Mouse (Mus musculus): ENCODE results near the gene Caln1. TPM values are rescaled to one million over a fixed set of nuclear protein-coding genes. Genes with fewer than 3 reads are reported as not detected.

Gene Caln1
- polyA plus RNA-seq, 1 experiment from 2014 or later: 32.7 TPM

DNA sequence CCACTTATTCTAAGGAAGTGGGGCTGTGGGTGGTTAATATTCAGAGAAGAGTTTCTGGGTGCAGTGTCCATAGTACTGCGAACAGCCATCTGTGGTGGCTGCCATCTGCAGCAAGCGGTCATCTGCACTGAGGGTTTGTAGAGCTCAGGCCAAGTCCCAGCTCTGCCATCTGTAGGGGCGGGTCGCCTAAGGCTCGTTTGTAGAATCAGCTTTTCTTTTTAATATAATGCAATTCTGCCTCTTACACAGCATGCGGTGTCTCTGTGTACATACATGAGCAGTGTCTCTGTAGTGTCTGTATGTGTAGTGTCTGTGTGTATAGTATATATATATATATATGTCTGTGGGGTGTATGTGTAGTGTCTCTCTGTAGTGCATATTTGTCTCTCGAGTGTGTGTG is 35.7 kb upstream of the Caln1 start:
- H3K9me3 ChIP-seq (replicated peaks; ENCODE audit: control insufficient read depth, low read length, poor library complexity, severe bottlenecking): no peaks in the 10 kb centered on the region
- 77% methylated on average over 7 of the region's 7 CpGs for WGBS
- no peak overlapping the region for H3K4me3 ChIP-seq (ENCODE audit: low read depth, low read length)
- peaks cover 12% of the 10 kb centered on the region; the same call in 1 of the 2 replicates for H3K36me3 ChIP-seq (ENCODE audit: control insufficient read depth, insufficient read depth, low read length)
- no peak overlapping the region for H3K27ac ChIP-seq (ENCODE audit: low read length)
- H3K27me3 ChIP-seq (ENCODE audit: control insufficient read depth, insufficient read depth, low read depth, low read length): no peaks in the 10 kb centered on the region
- H3K4me1 ChIP-seq (ENCODE audit: control insufficient read depth, insufficient read depth, low read length): 0 out of 2 replicates have a peak, but pooled peaks cover 2% of the 10 kb centered on the region
- no peak for ATAC-seq
- H3K9ac ChIP-seq (ENCODE audit: low read depth, low read length): no peak overlapping the region
- H3K4me2 ChIP-seq (ENCODE audit: low read length): no peak overlapping the region

DNA sequence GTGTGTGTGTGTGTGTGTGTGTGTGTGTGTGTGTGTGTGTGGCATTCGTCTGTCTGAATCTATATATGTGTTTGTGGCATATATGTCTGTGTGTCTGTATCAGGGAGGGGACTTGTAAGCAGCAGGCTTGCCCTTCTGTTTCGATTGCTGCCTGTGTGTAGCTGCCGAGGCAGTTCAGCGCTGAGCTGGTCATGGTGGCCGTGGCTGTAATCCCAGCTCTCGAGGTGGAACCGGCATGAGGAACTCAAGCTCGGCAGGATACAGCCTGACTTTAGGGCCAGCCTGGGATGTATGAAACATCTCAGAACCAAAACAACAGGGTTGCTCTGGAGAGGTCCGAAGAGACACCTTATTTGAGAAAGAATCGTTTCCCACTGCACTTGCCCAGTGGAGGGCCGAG is 35.3 kb upstream of the Caln1 start:
- no peak for ATAC-seq
- H3K4me1 ChIP-seq (ENCODE audit: control insufficient read depth, insufficient read depth, low read length): 0 out of 2 replicates have a peak, but pooled peaks cover 2% of the 10 kb centered on the region
- peaks cover 12% of the 10 kb centered on the region; the same call in 1 of the 2 replicates for H3K36me3 ChIP-seq (ENCODE audit: control insufficient read depth, insufficient read depth, low read length)
- whole genome bisulfite sequencing: 92% methylated on average over 11 of the region's 11 CpGs
- H3K9me3 ChIP-seq (replicated peaks; ENCODE audit: control insufficient read depth, low read length, poor library complexity, severe bottlenecking): no peaks in the 10 kb centered on the region
- H3K27ac ChIP-seq (ENCODE audit: low read length): no peak overlapping the region
- H3K27me3 ChIP-seq (ENCODE audit: control insufficient read depth, insufficient read depth, low read depth, low read length): no peaks in the 10 kb centered on the region
- no peak overlapping the region for H3K4me2 ChIP-seq (ENCODE audit: low read length)
- H3K4me3 ChIP-seq (ENCODE audit: low read depth, low read length): no peak overlapping the region
- no peak overlapping the region for H3K9ac ChIP-seq (ENCODE audit: low read depth, low read length)

DNA sequence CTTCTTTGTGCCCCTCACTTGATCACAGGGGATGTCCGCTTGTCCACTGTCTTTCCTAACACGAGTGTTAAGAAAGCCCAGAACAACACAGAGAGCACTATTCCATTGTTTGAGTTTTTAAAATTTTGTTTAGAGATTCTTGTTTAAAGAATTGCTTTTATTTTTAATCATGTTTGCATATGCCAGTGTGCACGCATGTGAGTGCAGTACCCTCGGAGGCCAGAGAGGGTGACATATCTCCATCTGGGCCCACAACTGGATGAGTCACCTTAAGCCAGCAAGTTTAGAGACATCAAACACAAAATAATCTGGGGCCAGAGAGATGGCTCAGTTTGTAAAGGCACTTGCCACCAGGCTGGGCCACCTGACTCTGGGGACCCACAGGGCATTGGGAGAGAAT is 33.8 kb upstream of the Caln1 start:
- ATAC-seq: no peak
- Histone ChIP-seq H3K4me3 (ENCODE audit: low read depth, low read length) (no peak overlapping the region), H3K27me3 (ENCODE audit: control insufficient read depth, insufficient read depth, low read depth, low read length) (no peaks in the 10 kb centered on the region), H3K36me3 (ENCODE audit: control insufficient read depth, insufficient read depth, low read length) (peaks cover 12% of the 10 kb centered on the region; the same call in 1 of the 2 replicates), H3K9ac (ENCODE audit: low read depth, low read length) (no peak overlapping the region), H3K4me2 (ENCODE audit: low read length) (no peak overlapping the region), H3K9me3 (replicated peaks; ENCODE audit: control insufficient read depth, low read length, poor library complexity, severe bottlenecking) (no peaks in the 10 kb centered on the region), H3K27ac (ENCODE audit: low read length) (no peak overlapping the region), H3K4me1 (ENCODE audit: control insufficient read depth, insufficient read depth, low read length) (0 out of 2 replicates have a peak, but pooled peaks cover 2% of the 10 kb centered on the region)
- WGBS: 98% methylated on average over 4 of the region's 4 CpGs

DNA sequence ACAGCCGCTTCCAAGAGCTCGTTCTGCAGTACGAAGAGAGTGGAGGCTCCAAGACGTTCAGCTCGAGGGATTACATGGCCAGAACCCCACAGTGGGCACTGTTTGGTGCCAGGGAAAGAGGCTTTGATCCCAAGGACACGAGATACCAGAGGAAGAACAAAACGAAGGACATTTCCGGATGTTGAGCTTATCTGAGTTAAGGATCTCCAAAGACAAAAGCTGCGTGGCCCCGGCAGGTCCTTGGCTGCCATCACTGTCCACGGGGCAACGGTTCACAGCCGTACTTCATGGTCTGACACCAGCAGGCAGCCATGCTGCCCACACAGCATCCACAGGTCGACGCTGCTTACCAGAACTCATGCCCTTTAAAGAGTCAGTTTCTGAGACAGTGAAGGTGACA is 28.6 kb upstream of the Caln1 start:
- Histone ChIP-seq H3K4me1 (ENCODE audit: control insufficient read depth, insufficient read depth, low read length) (no peaks in the 10 kb centered on the region), H3K9ac (ENCODE audit: low read depth, low read length) (no peak overlapping the region), H3K27ac (ENCODE audit: low read length) (no peak overlapping the region), H3K4me3 (ENCODE audit: low read depth, low read length) (no peak overlapping the region), H3K9me3 (replicated peaks; ENCODE audit: control insufficient read depth, low read length, poor library complexity, severe bottlenecking) (no peaks in the 10 kb centered on the region), H3K36me3 (ENCODE audit: control insufficient read depth, insufficient read depth, low read length) (peaks cover 17% of the 10 kb centered on the region), H3K4me2 (ENCODE audit: low read length) (no peak overlapping the region), H3K27me3 (ENCODE audit: control insufficient read depth, insufficient read depth, low read depth, low read length) (no peaks in the 10 kb centered on the region)
- WGBS: 93% methylated on average over 15 of the region's 15 CpGs
- no peak for ATAC-seq

DNA sequence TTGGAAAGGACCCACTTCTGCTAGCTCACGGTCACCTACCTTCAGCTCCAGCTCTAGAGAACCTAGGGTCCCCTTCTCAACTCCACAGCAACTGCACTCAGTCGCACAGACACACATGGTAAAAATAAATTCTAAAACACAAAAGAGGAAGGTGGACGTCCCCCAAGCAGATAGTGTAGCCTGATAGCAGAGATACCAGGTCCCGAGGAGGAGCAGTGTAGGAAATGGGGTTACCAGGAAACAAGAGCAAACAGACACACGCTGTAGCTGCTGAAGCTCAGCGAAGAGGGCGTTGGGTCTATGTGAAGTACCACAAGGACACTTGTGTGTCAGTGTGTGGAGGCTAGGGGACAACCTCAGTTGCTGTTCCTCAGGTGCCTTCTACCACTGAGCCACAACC is 24.3 kb upstream of the Caln1 start:
- no peaks in the 10 kb centered on the region for H3K9me3 ChIP-seq (replicated peaks; ENCODE audit: control insufficient read depth, low read length, poor library complexity, severe bottlenecking)
- H3K27me3 ChIP-seq (ENCODE audit: control insufficient read depth, insufficient read depth, low read depth, low read length): no peaks in the 10 kb centered on the region
- no peak overlapping the region for H3K4me2 ChIP-seq (ENCODE audit: low read length)
- H3K4me1 ChIP-seq (ENCODE audit: control insufficient read depth, insufficient read depth, low read length): no peaks in the 10 kb centered on the region
- no peak overlapping the region for H3K4me3 ChIP-seq (ENCODE audit: low read depth, low read length)
- no peak for ATAC-seq
- WGBS: 94% methylated on average over 7 of the region's 7 CpGs
- H3K27ac ChIP-seq (ENCODE audit: low read length): no peak overlapping the region
- H3K9ac ChIP-seq (ENCODE audit: low read depth, low read length): no peak overlapping the region
- peaks cover 10% of the 10 kb centered on the region for H3K36me3 ChIP-seq (ENCODE audit: control insufficient read depth, insufficient read depth, low read length)

DNA sequence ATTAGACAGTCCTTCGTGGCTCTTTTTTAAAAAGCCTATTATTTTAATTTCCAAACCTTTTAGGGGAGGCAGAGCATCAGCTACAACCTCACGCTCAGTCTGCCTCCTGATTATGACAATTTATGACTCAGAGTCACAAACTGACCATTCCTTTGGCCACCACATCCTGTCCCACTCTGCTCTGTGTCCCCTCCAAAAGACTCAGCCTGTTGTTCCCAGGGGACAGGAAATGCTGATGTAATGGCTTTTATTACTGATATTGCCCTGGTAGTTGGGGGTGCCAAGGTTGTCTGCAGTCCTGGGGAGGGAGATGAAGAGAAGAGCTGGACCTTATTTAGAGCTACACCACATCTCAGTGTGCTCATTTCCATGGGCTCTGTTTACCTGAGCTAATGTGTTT is 23.4 kb upstream of the Caln1 start:
- H3K9me3 ChIP-seq (replicated peaks; ENCODE audit: control insufficient read depth, low read length, poor library complexity, severe bottlenecking): no peaks in the 10 kb centered on the region
- no peak overlapping the region for H3K4me2 ChIP-seq (ENCODE audit: low read length)
- WGBS: 89% methylated on average over 2 of the region's 2 CpGs
- ATAC-seq: no peak
- no peak overlapping the region for H3K4me3 ChIP-seq (ENCODE audit: low read depth, low read length)
- H3K27me3 ChIP-seq (ENCODE audit: control insufficient read depth, insufficient read depth, low read depth, low read length): no peaks in the 10 kb centered on the region
- no peaks in the 10 kb centered on the region for H3K4me1 ChIP-seq (ENCODE audit: control insufficient read depth, insufficient read depth, low read length)
- H3K9ac ChIP-seq (ENCODE audit: low read depth, low read length): no peak overlapping the region
- peaks cover 6% of the 10 kb centered on the region for H3K36me3 ChIP-seq (ENCODE audit: control insufficient read depth, insufficient read depth, low read length)
- H3K27ac ChIP-seq (ENCODE audit: low read length): no peak overlapping the region

DNA sequence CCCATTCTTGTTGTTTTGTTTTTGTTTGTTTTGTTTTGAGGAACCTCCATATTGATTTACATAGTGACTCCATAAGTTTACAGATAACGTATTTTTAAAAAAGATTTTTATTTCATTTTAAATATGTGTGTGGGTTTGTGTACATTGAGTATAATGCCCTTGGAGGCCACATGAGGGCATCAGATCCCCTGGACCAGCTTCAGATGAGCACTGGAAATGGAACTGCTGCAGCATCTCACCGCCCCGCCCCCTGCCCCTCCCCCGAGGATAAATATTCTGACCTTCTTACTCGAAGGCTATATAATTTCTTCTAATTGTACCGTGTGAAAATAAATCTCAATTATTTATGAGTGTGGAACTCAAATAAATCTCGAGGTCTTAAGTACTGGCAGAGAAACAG is 14.0 kb upstream of the Caln1 start:
- Histone ChIP-seq H3K36me3 (ENCODE audit: control insufficient read depth, insufficient read depth, low read length) (no peaks in the 10 kb centered on the region), H3K4me3 (ENCODE audit: low read depth, low read length) (no peak overlapping the region), H3K4me1 (ENCODE audit: control insufficient read depth, insufficient read depth, low read length) (no peaks in the 10 kb centered on the region), H3K9me3 (replicated peaks; ENCODE audit: control insufficient read depth, low read length, poor library complexity, severe bottlenecking) (no peaks in the 10 kb centered on the region), H3K4me2 (ENCODE audit: low read length) (no peak overlapping the region), H3K9ac (ENCODE audit: low read depth, low read length) (no peak overlapping the region), H3K27ac (ENCODE audit: low read length) (no peak overlapping the region), H3K27me3 (ENCODE audit: control insufficient read depth, insufficient read depth, low read depth, low read length) (no peaks in the 10 kb centered on the region)
- ATAC-seq: no peak
- WGBS: 69% methylated on average over 7 of the region's 7 CpGs

DNA sequence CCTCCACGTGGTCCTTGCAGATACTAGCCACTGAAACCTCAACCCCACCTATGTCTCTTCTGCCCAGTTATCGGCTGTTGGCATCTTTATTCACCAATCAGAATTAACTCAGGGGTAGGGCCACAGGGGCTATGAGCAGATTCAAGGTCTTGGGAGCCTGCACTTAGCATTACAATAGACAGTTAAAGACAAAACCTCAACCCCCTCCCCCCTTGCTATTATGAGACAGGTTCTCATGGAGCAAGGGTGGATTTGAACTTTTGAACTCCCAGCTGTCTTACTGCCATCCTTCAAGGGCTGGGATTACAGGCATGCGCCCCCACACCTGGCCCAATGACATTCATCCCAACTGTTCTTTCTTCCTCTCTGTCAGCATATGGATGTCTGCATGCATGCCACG is 6.1 kb upstream of the Caln1 start:
- Histone ChIP-seq H3K4me3 (ENCODE audit: low read depth, low read length) (no peak overlapping the region), H3K4me1 (ENCODE audit: control insufficient read depth, insufficient read depth, low read length) (no peaks in the 10 kb centered on the region), H3K4me2 (ENCODE audit: low read length) (no peak overlapping the region), H3K36me3 (ENCODE audit: control insufficient read depth, insufficient read depth, low read length) (no peaks in the 10 kb centered on the region), H3K27ac (ENCODE audit: low read length) (no peak overlapping the region), H3K9me3 (replicated peaks; ENCODE audit: control insufficient read depth, low read length, poor library complexity, severe bottlenecking) (no peaks in the 10 kb centered on the region), H3K27me3 (ENCODE audit: control insufficient read depth, insufficient read depth, low read depth, low read length) (no peaks in the 10 kb centered on the region), H3K9ac (ENCODE audit: low read depth, low read length) (no peak overlapping the region)
- WGBS: 55% methylated on average over 4 of the region's 4 CpGs
- ATAC-seq: no peak

DNA sequence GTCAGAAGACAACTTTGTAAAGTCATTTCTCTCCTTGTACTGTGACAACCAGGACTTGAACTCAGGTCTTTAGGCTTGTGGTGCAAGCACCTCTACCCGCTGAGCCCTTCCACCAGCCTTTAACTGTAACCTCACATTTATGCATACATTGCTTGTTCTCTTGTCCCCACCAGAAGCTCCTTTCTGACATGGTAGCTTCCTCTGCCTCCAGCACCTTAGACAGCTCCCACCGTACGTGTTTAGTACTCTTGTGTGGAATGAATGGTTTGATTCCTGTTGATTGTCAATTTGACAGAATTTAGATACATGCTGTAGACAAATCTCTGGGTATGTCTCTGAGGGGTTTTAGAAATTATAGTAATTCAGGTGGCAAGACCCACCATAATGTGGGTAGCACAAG is 5.5 kb upstream of the Caln1 start:
- Histone ChIP-seq H3K4me3 (ENCODE audit: low read depth, low read length) (no peak overlapping the region), H3K4me2 (ENCODE audit: low read length) (no peak overlapping the region), H3K9me3 (replicated peaks; ENCODE audit: control insufficient read depth, low read length, poor library complexity, severe bottlenecking) (no peaks in the 10 kb centered on the region), H3K4me1 (ENCODE audit: control insufficient read depth, insufficient read depth, low read length) (no peaks in the 10 kb centered on the region), H3K9ac (ENCODE audit: low read depth, low read length) (no peak overlapping the region), H3K36me3 (ENCODE audit: control insufficient read depth, insufficient read depth, low read length) (no peaks in the 10 kb centered on the region), H3K27ac (ENCODE audit: low read length) (no peak overlapping the region), H3K27me3 (ENCODE audit: control insufficient read depth, insufficient read depth, low read depth, low read length) (no peaks in the 10 kb centered on the region)
- no peak for ATAC-seq
- WGBS: 63% methylated on average over 3 of the region's 3 CpGs

DNA sequence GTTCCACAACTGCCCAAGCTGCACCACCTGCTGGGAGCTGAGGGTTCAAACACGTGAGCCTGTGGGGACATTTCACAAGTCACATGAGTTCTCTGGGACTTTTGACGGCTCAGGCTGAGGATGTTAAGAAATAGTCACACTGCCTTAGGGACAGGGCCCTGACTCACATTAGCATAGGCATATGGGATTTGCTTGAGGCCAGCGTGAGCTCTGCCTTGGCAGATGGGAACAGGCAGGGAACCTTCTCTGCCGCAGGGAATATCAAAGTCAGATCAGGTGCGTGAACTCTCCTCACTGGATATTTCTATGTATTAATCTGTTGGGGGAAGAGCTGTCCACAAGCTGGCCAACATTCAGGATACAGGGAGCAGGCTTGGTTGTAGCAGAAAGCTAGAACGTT is 1.0 kb upstream of the Caln1 start:
- WGBS: 83% methylated on average over 6 of the region's 6 CpGs

More for the DNA sequence above, 1.0 kb upstream of the Caln1 start:
- no peak overlapping the region for H3K9ac ChIP-seq (ENCODE audit: low read depth, low read length)
- no peaks in the 10 kb centered on the region for H3K36me3 ChIP-seq (ENCODE audit: control insufficient read depth, insufficient read depth, low read length)
- no peaks in the 10 kb centered on the region for H3K27me3 ChIP-seq (ENCODE audit: control insufficient read depth, insufficient read depth, low read depth, low read length)
- H3K4me1 ChIP-seq (ENCODE audit: control insufficient read depth, insufficient read depth, low read length): no peaks in the 10 kb centered on the region
- H3K9me3 ChIP-seq (replicated peaks; ENCODE audit: control insufficient read depth, low read length, poor library complexity, severe bottlenecking): no peaks in the 10 kb centered on the region
- no peak overlapping the region for H3K4me3 ChIP-seq (ENCODE audit: low read depth, low read length)
- H3K4me2 ChIP-seq (ENCODE audit: low read length): no peak overlapping the region
- no peak for ATAC-seq
- no peak overlapping the region for H3K27ac ChIP-seq (ENCODE audit: low read length)
